Mouse (Mus musculus) cortical plate, adult 2 months (tissue): Measurements from ENCODE around the gene Pde6h.

ENCODE experiments used
- CTCF ChIP-seq: fragments of 200-500 bp; IDR thresholded peaks from 2 replicates; pipeline ENCODE4 v1.5.1; 2011; ENCODE audit warnings: mild to moderate bottlenecking, control low read depth, low read length; ENCODE audit not compliant: insufficient read depth; ENCODE audit errors: extremely low read depth
- POLR2A ChIP-seq: fragments of 200-500 bp; IDR thresholded peaks from 2 replicates; pipeline ENCODE4 v1.6.1; 2011; ENCODE audit warnings: mild to moderate bottlenecking, low read length, control low read depth; ENCODE audit not compliant: insufficient read depth; ENCODE audit errors: extremely low read depth

DNA sequence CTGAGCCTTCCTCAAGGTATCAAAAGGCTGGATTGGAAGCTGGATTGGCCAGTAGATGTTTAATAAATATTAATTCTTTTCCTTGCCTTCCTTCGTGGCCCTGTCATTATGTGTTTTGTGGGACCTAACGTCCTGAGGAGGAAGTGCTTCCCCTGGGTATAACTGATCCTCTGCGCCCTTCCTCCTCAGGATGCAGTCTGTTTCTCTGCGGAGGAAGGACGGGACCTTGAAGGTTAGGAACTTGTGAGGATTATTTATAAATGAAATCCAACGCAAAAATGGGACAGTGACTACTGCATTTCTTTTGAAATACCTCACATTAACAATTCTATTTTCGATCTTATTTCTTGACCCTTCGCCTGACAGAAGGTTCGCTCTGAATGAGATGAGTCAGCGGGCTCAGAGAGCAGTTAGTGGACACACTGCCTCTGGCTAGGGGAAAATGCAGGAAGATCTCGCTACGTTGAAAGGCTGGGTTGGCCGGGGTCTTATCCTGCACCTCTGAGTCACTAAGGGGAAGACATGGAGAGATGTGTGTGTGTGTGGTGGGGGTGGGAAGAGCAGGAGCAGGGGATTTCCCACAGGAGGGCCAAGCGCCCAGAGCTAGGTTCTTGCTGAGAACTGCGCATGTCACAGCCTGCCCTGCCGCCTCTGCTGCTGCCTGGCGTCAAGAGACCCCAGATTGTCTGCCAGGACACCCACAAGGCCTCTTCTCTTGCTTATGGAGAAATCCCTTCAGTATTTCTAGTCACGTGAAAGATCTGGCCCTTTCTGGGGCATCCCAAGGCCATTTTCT is 14.9 kb downstream of the Pde6h start:
- no peak for TF ChIP-seq POLR2A
- TF ChIP-seq CTCF: no peak
